Mouse (Mus musculus) embryonic facial prominence, embryonic 14.5 days (tissue): ENCODE measurements around the gene Prickle1. TPM values are rescaled to one million over a fixed set of nuclear protein-coding genes. Genes with fewer than 3 reads are reported as not detected.

Source experiments
- ATAC-seq: fragments of 200-750 bp; cut with Nextera tagmentation; 2 replicates; pipeline ENCODE4 v1.8.0; 2017; ENCODE audit warnings: low read depth, moderate number of reproducible peaks, moderate TSS enrichment
- DNase-seq: peaks from one replicate; pipeline ENCODE4 v3.0.0-alpha.2; 2015; ENCODE audit warnings: low spot score
- H3K27ac ChIP-seq: fragments of 300-500 bp; sonication (generic); replicated peaks from 2 replicates; pipeline ENCODE4 v1.5.1; 2014; ENCODE audit warnings: low read depth, mild to moderate bottlenecking, low read length, moderate library complexity
- H3K27me3 ChIP-seq: fragments of 300-500 bp; sonication (generic); replicated peaks from 2 replicates; pipeline ENCODE4 v1.6.1; 2014; ENCODE audit warnings: low read length; ENCODE audit not compliant: control insufficient read depth, insufficient read depth
- H3K36me3 ChIP-seq: fragments of 300-500 bp; sonication (generic); 2 replicates; pipeline ENCODE4 v1.6.1; 2014; ENCODE audit warnings: low read length, mixed read lengths; ENCODE audit not compliant: control insufficient read depth, insufficient read depth
- H3K4me1 ChIP-seq: fragments of 300-500 bp; sonication (generic); 2 replicates; pipeline ENCODE4 v1.6.1; 2014; ENCODE audit warnings: antibody characterized with exemption, low read length; ENCODE audit not compliant: control insufficient read depth, insufficient read depth
- H3K4me2 ChIP-seq: fragments of 300-500 bp; sonication (generic); 2 replicates; pipeline ENCODE4 v1.6.1; 2014; ENCODE audit warnings: low read depth, mild to moderate bottlenecking, low read length, moderate library complexity, mixed read lengths
- H3K4me3 ChIP-seq: fragments of 300-500 bp; sonication (generic); 2 replicates; pipeline ENCODE4 v1.5.1; 2014; ENCODE audit warnings: low read depth, mild to moderate bottlenecking, low read length
- H3K9ac ChIP-seq: fragments of 300-500 bp; sonication (generic); 2 replicates; pipeline ENCODE4 v1.6.1; 2014; ENCODE audit warnings: low read depth, mild to moderate bottlenecking, low read length, moderate library complexity, mixed read lengths
- H3K9me3 ChIP-seq: fragments of 300-500 bp; sonication (generic); 2 replicates; pipeline ENCODE4 v1.6.1; 2016; ENCODE audit warnings: low read length; ENCODE audit not compliant: control insufficient read depth
- WGBS: fragments of 180-500 bp; shearing (Covaris S2); extraction: QIAGEN DNeasy Blood & Tissue Kit; methylation state at CpG from one replicate; pipeline ENCODE4 v1.1.7; 2014; 5-methylcytosine and 5-hydroxymethylcytosine counted together
- polyA plus RNA-seq: library from polyadenylated mRNA; unstranded; fragments of >200 nt; fragmentation: Nextera tagmentation; extraction: Ambion mirVana; gene quantifications from 2 replicates; pipeline ENCODE4 v1.2.1, GENCODE M21; 2014

Gene Prickle1
- polyA plus RNA-seq, 1 experiment from 2014 or later = 35.7 TPM

DNA sequence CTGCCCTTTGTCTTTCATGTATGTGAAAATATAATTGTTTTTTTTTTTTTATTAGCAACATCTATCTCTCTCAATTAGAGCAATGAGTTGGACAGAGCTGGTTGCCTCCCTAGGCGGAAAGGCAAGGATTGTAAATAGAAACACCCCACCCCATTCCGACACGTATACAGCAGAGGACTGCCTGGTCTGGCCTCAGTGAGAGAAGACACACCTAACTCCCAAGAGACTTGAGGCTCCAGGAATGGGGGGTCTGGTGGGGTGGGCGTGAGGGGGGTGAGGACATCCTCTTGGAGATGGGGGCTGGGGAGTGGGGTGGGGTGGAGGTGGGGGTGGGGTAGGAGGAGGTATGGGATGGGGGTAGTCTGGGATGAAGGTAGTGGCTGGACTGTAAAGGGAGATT is 23.9 kb upstream of the Prickle1 start:
- H3K4me1 ChIP-seq = peaks cover 6% of the 10 kb centered on the region
- WGBS = 67% methylated on average over 4 of the region's 4 CpGs
- no peaks in the 10 kb centered on the region for H3K9me3 ChIP-seq
- H3K27ac ChIP-seq = no peak overlapping the region
- ATAC-seq (no peak), DNase-seq (no peak)
- H3K27me3 ChIP-seq = no peaks in the 10 kb centered on the region
- H3K4me2 ChIP-seq = no peak overlapping the region
- no peak overlapping the region for H3K9ac ChIP-seq
- H3K4me3 ChIP-seq = no peak overlapping the region
- H3K36me3 ChIP-seq = no peaks in the 10 kb centered on the region

DNA sequence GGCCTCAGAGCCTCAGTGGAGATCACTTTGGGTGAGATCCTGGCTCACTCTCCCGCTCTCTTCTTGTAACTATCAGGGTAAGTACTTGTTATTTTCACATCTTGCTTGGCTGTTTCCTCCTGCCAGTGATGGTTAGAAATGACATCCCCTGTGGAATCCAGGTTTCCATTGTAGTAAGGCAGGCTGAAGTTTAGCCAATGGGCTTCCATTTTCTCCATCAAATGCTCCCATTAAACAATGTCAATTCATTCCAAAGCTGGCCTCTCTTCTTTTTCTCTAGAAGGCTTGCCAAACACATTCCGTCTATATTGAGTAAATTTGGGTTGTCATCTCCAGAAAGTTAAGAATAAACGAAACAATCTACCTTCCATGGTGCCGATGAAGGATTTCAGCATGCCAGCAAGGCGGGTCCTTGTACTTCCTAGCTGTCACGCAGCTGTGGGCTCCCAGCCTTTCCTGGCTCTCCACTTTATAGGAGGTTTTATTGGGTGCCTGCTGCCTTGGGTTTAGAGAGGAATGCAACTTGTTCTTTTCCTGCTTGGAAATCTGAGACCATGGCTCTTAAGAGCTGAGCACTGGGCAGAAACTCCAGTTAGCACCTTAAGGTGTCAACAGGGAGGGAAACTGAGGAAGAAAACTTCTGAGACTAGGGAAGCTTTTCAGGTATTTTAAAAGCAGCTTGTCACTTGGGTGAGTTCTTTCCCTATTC is 22.9 kb upstream of the Prickle1 start:
- ATAC-seq (no peak), DNase-seq (no peak)
- no peak overlapping the region for H3K4me3 ChIP-seq
- H3K9ac ChIP-seq = no peak overlapping the region
- no peaks in the 10 kb centered on the region for H3K27me3 ChIP-seq
- H3K4me2 ChIP-seq = no peak overlapping the region
- 57% methylated on average over 6 of the region's 6 CpGs for WGBS
- H3K27ac ChIP-seq = no peak overlapping the region
- no peaks in the 10 kb centered on the region for H3K9me3 ChIP-seq
- H3K4me1 ChIP-seq = peaks cover 10% of the 10 kb centered on the region
- no peaks in the 10 kb centered on the region for H3K36me3 ChIP-seq

DNA sequence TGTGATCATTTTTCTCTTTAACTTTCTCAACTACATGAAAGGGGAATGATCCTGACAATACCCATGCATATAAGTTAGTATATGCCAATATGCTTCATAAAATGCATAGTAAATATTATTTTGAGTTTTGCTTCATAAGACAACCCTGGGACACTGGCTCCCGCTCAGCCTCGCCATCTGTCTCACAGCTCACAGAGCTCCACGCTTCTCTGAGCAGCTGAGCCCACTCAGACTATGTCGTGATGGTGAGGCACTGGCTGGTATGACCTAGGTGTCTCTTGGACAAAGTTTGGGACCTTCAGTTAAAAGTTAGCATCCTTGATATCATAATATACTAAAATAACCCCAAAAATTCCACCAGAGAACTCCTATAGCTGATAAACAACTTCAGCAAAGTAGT is 20.6 kb upstream of the Prickle1 start:
- no peak overlapping the region for H3K9ac ChIP-seq
- ATAC-seq = no peak
- peaks cover 13% of the 10 kb centered on the region for H3K4me1 ChIP-seq
- no peak for DNase-seq
- no peaks in the 10 kb centered on the region for H3K36me3 ChIP-seq
- 93% methylated on average over 4 of the region's 4 CpGs for WGBS
- no peaks in the 10 kb centered on the region for H3K9me3 ChIP-seq
- no peaks in the 10 kb centered on the region for H3K27me3 ChIP-seq
- H3K4me2 ChIP-seq = no peak overlapping the region
- no peak overlapping the region for H3K4me3 ChIP-seq
- H3K27ac ChIP-seq = no peak overlapping the region

DNA sequence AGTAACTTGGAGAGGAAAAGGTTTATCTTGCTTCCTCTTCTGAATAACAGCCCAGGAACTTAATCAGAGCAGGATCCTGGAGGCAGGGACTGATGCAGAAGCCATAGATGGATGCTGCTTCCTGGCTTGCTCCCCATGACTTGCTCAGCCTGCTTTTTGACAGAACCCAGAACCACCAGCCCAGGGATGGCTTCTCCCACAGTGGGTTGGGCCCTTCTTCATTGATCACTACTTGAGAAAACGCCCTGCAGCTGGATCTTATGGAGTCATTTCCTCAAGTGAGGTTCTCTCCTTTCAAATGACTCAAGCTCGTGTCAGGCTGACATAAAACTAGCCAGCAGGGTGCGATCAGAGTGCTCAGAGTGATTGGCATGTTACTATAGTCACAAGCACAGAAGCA is 19.3 kb upstream of the Prickle1 start:
- Histone ChIP-seq H3K36me3 (no peaks in the 10 kb centered on the region), H3K4me3 (no peak overlapping the region), H3K9me3 (no peaks in the 10 kb centered on the region), H3K27me3 (no peaks in the 10 kb centered on the region), H3K4me2 (no peak overlapping the region), H3K27ac (no peak overlapping the region), H3K4me1 (peaks cover 23% of the 10 kb centered on the region), H3K9ac (no peak overlapping the region)
- no peak for ATAC-seq
- no peak for DNase-seq
- 83% methylated on average over 3 of the region's 3 CpGs for WGBS

DNA sequence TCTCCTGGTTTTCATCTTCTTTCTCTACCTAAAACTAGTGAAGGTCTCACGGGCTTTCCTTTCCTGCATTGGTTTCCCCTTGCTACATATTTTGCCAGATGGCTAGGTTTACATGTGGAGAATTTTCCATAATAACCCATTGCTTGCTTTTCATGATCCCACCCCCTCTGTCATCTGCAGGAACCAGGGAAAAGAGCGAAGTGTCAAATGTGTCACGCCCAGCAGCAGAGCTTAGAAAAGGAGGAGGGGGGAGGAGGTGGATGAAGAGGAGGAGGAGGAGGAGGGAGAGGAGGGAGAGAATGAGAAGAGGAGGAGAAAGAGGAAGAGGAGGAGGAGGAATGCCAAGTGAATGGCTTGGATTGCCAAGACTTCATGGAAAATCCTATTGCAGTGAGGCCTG is 17.9 kb upstream of the Prickle1 start:
- no peak overlapping the region for H3K4me3 ChIP-seq
- peaks cover 19% of the 10 kb centered on the region for H3K4me1 ChIP-seq
- no peaks in the 10 kb centered on the region for H3K9me3 ChIP-seq
- H3K4me2 ChIP-seq = no peak overlapping the region
- DNase-seq (no peak), ATAC-seq (no peak)
- H3K36me3 ChIP-seq = no peaks in the 10 kb centered on the region
- H3K9ac ChIP-seq = no peak overlapping the region
- WGBS = 38% methylated on average over 3 of the region's 3 CpGs
- no peak overlapping the region for H3K27ac ChIP-seq
- H3K27me3 ChIP-seq = no peaks in the 10 kb centered on the region

DNA sequence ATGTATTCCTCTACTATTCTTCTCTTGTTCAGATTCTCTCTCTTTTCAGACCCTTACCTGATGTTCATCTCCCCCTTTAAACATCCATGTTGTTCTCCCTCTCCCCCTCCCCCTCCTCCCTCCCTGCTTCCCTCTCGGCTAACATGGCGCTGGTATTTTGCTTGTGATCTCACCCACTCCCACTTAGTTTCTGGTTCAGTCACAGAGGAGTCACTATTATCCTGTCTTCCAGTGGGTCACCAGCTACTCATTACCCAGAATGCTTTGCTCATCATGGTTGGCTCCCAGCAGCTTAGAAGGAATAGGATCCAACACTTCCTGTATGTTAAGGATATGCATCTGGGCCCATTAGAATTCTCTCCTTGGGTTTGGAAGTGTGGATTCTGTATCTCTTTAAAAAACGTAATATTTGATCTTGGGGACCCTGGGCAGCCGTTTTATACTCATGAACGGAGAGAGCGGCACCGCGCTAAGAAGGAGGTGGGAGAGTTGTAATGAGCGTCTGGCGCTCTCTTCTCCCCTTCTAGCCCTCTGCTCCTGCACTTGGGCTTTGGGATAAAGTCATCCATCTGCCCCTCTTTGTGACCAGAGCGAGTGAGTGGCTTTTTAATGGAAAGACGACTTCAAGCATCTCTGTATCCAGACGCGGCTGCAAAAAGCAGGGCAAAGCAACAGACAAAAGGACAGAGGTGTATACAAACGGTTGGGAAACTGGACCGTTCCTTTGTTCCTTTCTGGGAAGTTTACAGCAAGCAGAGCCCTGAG is 16.0 kb upstream of the Prickle1 start:
- no peak for DNase-seq

DNA sequence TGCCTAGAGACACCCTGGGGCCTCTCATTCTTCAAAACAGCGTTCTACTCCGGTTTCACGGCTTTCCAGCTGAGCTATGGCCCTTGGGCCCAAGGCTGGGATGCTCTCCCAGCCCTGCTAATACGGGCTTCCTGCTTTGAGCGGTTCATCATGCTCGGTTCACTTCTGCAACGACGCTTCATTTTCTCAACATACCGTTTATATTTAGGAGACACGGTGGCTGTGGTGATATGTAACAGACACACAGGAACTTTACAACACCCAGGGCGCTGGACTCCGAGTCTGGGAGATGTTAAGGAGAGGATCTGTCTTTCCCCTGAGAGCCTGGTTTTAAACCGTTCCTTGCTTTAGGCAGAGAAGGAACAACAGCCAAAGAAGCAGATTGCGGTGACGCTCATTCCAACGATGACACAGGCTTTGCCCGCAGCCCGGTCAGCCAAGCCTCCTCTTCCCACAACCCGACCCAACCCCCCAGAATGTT is 15.1 kb upstream of the Prickle1 start:
- WGBS = 40% methylated on average over 19 of the region's 19 CpGs
- H3K4me1 ChIP-seq = peaks cover 19% of the 10 kb centered on the region
- H3K4me2 ChIP-seq = peak overlapping the region; percentile 4; the same call in 1 of the 2 replicates
- no peaks in the 10 kb centered on the region for H3K36me3 ChIP-seq
- ATAC-seq = peak; percentile 57
- H3K9me3 ChIP-seq = no peaks in the 10 kb centered on the region
- H3K27me3 ChIP-seq = no peaks in the 10 kb centered on the region
- H3K9ac ChIP-seq = no peak overlapping the region
- DNase-seq = peak; percentile 87
- H3K4me3 ChIP-seq = no peak overlapping the region
- H3K27ac ChIP-seq = peak overlapping the region; percentile 83

More for the DNA sequence above, 16.0 kb upstream of the Prickle1 start:
- Histone ChIP-seq H3K9ac (no peak overlapping the region), H3K27me3 (no peaks in the 10 kb centered on the region), H3K4me1 (peaks cover 19% of the 10 kb centered on the region), H3K36me3 (no peaks in the 10 kb centered on the region), H3K4me2 (no peak overlapping the region), H3K4me3 (no peak overlapping the region), H3K9me3 (no peaks in the 10 kb centered on the region), H3K27ac (no peak overlapping the region)
- ATAC-seq = no peak
- 88% methylated on average over 16 of the region's 16 CpGs for WGBS

DNA sequence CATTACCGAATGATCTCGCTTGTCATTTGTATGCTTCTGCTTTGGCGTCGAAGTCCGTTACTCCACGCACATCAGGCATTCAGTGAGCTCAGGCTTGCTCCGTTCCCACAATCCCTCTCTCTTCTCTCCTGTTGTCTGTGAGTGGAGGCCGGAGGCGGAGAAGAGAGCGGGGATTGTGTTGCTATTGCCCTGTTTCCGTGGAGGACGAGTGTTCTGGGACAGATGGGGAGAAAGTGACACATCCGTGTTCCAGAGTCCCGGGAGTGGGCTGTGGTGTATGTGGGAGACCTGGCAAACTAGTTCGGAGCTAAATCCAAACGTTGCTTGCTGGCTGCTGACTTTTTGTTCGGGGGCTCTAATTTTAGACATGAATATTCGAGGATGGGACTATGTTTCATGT is 14.6 kb upstream of the Prickle1 start:
- ATAC-seq (peak; percentile 15; the same call in 1 of the 2 replicates), DNase-seq (no peak)
- Histone ChIP-seq H3K9ac (no peak overlapping the region; the same call in 1 of the 2 replicates), H3K27ac (peak overlapping the region; percentile 83), H3K4me3 (no peak overlapping the region), H3K4me1 (peaks cover 19% of the 10 kb centered on the region), H3K36me3 (no peaks in the 10 kb centered on the region), H3K27me3 (no peaks in the 10 kb centered on the region), H3K9me3 (no peaks in the 10 kb centered on the region), H3K4me2 (peak overlapping the region; percentile 4; the same call in 1 of the 2 replicates)
- WGBS = 69% methylated on average over 18 of the region's 18 CpGs
